Mouse (Mus musculus) liver, embryonic 14.5 days (tissue): ENCODE measurements at regions not wholly inside any gene's neighbourhood (a gene's known extent, or its start where the extent isn't known, plus 50 kb on each side); places are given as distances from the start of the nearest gene placed in this dataset.

ENCODE experiments used
- CTCF ChIP-seq: IDR thresholded peaks from 2 replicates; pipeline ENCODE4 v1.5.1; 2016; ENCODE audit warnings: antibody characterized with exemption, low read depth, control low read depth
- EP300 ChIP-seq: IDR thresholded peaks from 2 replicates; pipeline ENCODE4 v1.6.1; 2016; ENCODE audit warnings: antibody characterized with exemption, low read depth

DNA sequence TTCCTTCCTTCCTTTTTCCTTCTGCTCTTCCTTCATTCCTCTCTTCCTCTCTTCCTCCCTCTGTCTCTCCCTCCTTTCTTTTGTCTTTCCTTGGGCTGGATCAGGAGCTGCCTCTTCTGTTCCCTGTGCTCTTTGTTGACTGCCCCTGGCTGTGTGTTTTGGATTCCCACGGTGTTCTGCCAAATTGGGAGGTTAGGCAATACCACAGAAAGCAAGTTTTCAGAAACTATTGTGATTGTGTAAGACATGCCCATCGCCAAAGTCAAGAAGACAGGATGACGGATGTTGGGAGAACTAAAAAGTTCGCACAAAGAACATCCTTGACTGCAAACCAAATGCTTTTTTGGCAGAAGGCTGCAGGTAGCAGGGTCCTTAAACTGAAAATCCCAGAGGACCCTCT is 165.6 kb upstream of the Atp5g3 start:
- no peak for TF ChIP-seq CTCF
- TF ChIP-seq EP300, result no peak
